In the genomic region with DNA sequence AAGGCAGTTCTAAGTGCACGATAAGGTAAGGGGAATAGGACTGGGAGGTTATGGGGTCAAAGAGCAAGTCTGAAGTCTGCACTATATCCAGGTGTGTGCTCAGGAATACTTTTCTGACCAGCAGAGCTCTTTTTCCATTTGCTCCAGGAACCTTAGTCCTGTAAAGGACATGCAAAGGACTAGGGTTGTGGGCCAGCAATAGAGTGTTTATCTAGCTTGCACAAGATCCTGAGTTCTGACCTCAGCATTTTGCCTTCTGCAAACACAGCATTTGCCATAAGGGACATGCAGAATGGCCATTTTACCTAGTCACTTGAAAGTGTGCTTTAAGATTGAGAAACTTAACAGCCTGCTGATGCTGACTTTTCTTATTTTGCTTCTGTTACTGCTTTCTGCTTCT, we compare ENCODE assay signal across 22 mouse cellular contexts. TPM values are rescaled to one million over a fixed set of nuclear protein-coding genes. Genes with fewer than 3 reads are reported as not detected.
DNase-seq lines count a peak whose midpoint lies in the region; ATAC-seq and TF ChIP-seq lines count a peak whose summit lies in the region.
"Had no signal": no experiment of that assay in that cellular context is flagged by ENCODE, and none has a peak within 500 bp of the region (broad histone marks: within the 10 kb centered on the region; RNA-seq: fewer than 3 reads in every experiment).

No protein-coding gene starts in this region.

- H3K4me1 ChIP-seq in heart, embryonic 10.5 days = no peaks in the 10 kb centered on the region
- H3K4me1 ChIP-seq in liver, embryonic 13.5 days (replicated peaks) = peaks cover 14% of the 10 kb centered on the region
- no peaks in the 10 kb centered on the region for H3K4me1 ChIP-seq in lung, adult 2 months (ENCODE audit: control insufficient read depth, insufficient read depth, low read length)
- no peaks in the 10 kb centered on the region for H3K4me1 ChIP-seq in hindbrain, embryonic 11.5 days (replicated peaks; ENCODE audit: control insufficient read depth, insufficient read depth, low read length)
- H3K4me1 ChIP-seq in hindbrain, postnatal 0 days (ENCODE audit: insufficient read depth, low read length) = no peaks in the 10 kb centered on the region
- H3K4me1 ChIP-seq: heart, embryonic 15.5 days; hindbrain, embryonic 15.5 days; limb, embryonic 12.5 days; midbrain, embryonic 15.5 days; neural tube, embryonic 12.5 days had no signal

- intact Hi-C loops in heart, postnatal 10 days (cut with DNase I) = loop anchor here (10.0 kb wide), 2 partner anchors 200 to 450 kb away; a partner anchor contains a TSS

- peak; percentile 14 for DNase-seq in heart, embryonic 10.5 days (ENCODE audit: low spot score)
- no peak for DNase-seq in heart, postnatal 10 days
- no peak for DNase-seq in liver, embryonic 13.5 days
- peak; percentile 34 for DNase-seq in lung, adult 2 months
- DNase-seq in lung, postnatal 36 days = peak; percentile 77
- no peak for DNase-seq in hindbrain, embryonic 11.5 days (ENCODE audit: low spot score)
- DNase-seq in hindbrain, postnatal 0 days (ENCODE audit: low spot score) = no peak
- DNase-seq: adrenal gland, postnatal 36 days; cerebellum, adult 11-12 months; cerebellum, postnatal 10 days; gastrocnemius, adult 2 months; heart, postnatal 4 days; kidney, adult 18-20 months; kidney, postnatal 10 days; right cerebral cortex, postnatal 14 days; spleen, adult 18-20 months had no signal

- peak; percentile 29 for ATAC-seq in liver, embryonic 13.5 days (ENCODE audit: low read depth)
- no peak for ATAC-seq in hindbrain, embryonic 11.5 days (ENCODE audit: low FRiP score)
- ATAC-seq in inflammation-experienced regulatory T-cells, adult 6 months = no peak
- no peak for ATAC-seq in hindbrain, postnatal 0 days
- ATAC-seq: midbrain, embryonic 15.5 days had no signal

- TF ChIP-seq CTCF in lung, adult 2 months (IDR thresholded peaks at IDR 0.05; ENCODE audit: insufficient read depth, low read length) = no peak
- TF ChIP-seq CTCF in hindbrain, postnatal 0 days (IDR thresholded peaks at IDR 0.05; ENCODE audit: low read depth) = no peak

- no peaks in the 10 kb centered on the region for H3K36me3 ChIP-seq in heart, embryonic 10.5 days
- H3K36me3 ChIP-seq in liver, embryonic 13.5 days = peaks cover 5% of the 10 kb centered on the region; the same call in 1 of the 2 replicates
- H3K36me3 ChIP-seq in hindbrain, embryonic 11.5 days (ENCODE audit: control insufficient read depth, insufficient read depth, low read length) = no peaks in the 10 kb centered on the region
- no peaks in the 10 kb centered on the region; the same call in 1 of the 2 replicates for H3K36me3 ChIP-seq in hindbrain, postnatal 0 days (ENCODE audit: insufficient read depth, low read length)
- H3K36me3 ChIP-seq: heart, embryonic 15.5 days; midbrain, embryonic 15.5 days had no signal

- H3K9me3 ChIP-seq in heart, embryonic 10.5 days = no peaks in the 10 kb centered on the region
- H3K9me3 ChIP-seq in liver, embryonic 13.5 days (replicated peaks) = no peaks in the 10 kb centered on the region
- H3K9me3 ChIP-seq in hindbrain, embryonic 11.5 days (ENCODE audit: control insufficient read depth, low read length) = no peaks in the 10 kb centered on the region
- H3K9me3 ChIP-seq in hindbrain, postnatal 0 days (ENCODE audit: low read length) = no peaks in the 10 kb centered on the region
- H3K9me3 ChIP-seq: heart, embryonic 15.5 days; hindbrain, embryonic 15.5 days; limb, embryonic 12.5 days; midbrain, embryonic 15.5 days; neural tube, embryonic 12.5 days had no signal

- no peaks in the 10 kb centered on the region for H3K27me3 ChIP-seq in heart, embryonic 10.5 days (ENCODE audit: insufficient read depth, poor library complexity, severe bottlenecking)
- H3K27me3 ChIP-seq in liver, embryonic 13.5 days = no peaks in the 10 kb centered on the region
- no peaks in the 10 kb centered on the region for H3K27me3 ChIP-seq in hindbrain, embryonic 11.5 days (ENCODE audit: control insufficient read depth, insufficient read depth, low read length)
- H3K27me3 ChIP-seq in hindbrain, postnatal 0 days (ENCODE audit: insufficient read depth, low read length) = no peaks in the 10 kb centered on the region
- H3K27me3 ChIP-seq: heart, embryonic 15.5 days; hindbrain, embryonic 15.5 days; limb, embryonic 12.5 days; midbrain, embryonic 15.5 days; neural tube, embryonic 12.5 days had no signal

- no peak for TF ChIP-seq POLR2A in lung, adult 2 months (IDR thresholded peaks at IDR 0.05; ENCODE audit: borderline replicate concordance, extremely low read depth, low read depth, low read length)

- 86% methylated on average over 1 of the region's 1 CpGs for WGBS in heart, embryonic 10.5 days
- WGBS in liver, embryonic 13.5 days (ENCODE audit: insufficient replicate concordance) = 74% methylated on average over 1 of the region's 1 CpGs
- 71% methylated on average over 1 of the region's 1 CpGs for WGBS in lung, adult 2 months
- 94% methylated on average over 1 of the region's 1 CpGs for WGBS in hindbrain, embryonic 11.5 days
- 86% methylated on average over 1 of the region's 1 CpGs for WGBS in hindbrain, postnatal 0 days

- H3K4me3 ChIP-seq in heart, embryonic 10.5 days = no peak overlapping the region
- no peak overlapping the region for H3K4me3 ChIP-seq in liver, embryonic 13.5 days (replicated peaks)
- H3K4me3 ChIP-seq in lung, adult 2 months (replicated peaks; ENCODE audit: extremely low read depth, low read depth, low read length) = no peak overlapping the region
- no peak overlapping the region for H3K4me3 ChIP-seq in hindbrain, embryonic 11.5 days (ENCODE audit: low read depth, low read length)
- no peak overlapping the region for H3K4me3 ChIP-seq in hindbrain, postnatal 0 days (ENCODE audit: low read length)
- H3K4me3 ChIP-seq: gastrocnemius, adult 2 months; heart, embryonic 15.5 days; hindbrain, embryonic 15.5 days; limb, embryonic 12.5 days; midbrain, embryonic 15.5 days; neural tube, embryonic 12.5 days had no signal

- no peak overlapping the region for H3K27ac ChIP-seq in heart, embryonic 10.5 days
- no peak overlapping the region; the same call in 1 of the 2 replicates for H3K27ac ChIP-seq in liver, embryonic 13.5 days
- no peak overlapping the region for H3K27ac ChIP-seq in hindbrain, embryonic 11.5 days (ENCODE audit: low read depth, low read length)
- no peak overlapping the region for H3K27ac ChIP-seq in hindbrain, postnatal 0 days
- H3K27ac ChIP-seq: gastrocnemius, adult 2 months; heart, embryonic 15.5 days; hindbrain, embryonic 15.5 days; limb, embryonic 12.5 days; midbrain, embryonic 15.5 days; neural tube, embryonic 12.5 days had no signal

- H3K4me2 ChIP-seq in liver, embryonic 13.5 days = no peak overlapping the region
- H3K4me2 ChIP-seq in hindbrain, embryonic 11.5 days (replicated peaks; ENCODE audit: low read depth, low read length) = no peak overlapping the region
- no peak overlapping the region for H3K4me2 ChIP-seq in hindbrain, postnatal 0 days (ENCODE audit: low read depth, low read length)
- H3K4me2 ChIP-seq: heart, embryonic 15.5 days; hindbrain, embryonic 15.5 days; limb, embryonic 12.5 days; midbrain, embryonic 15.5 days; neural tube, embryonic 12.5 days had no signal

- no peak overlapping the region for H3K9ac ChIP-seq in liver, embryonic 13.5 days
- H3K9ac ChIP-seq in hindbrain, embryonic 11.5 days (ENCODE audit: low read depth, low read length) = no peak overlapping the region
- no peak overlapping the region for H3K9ac ChIP-seq in hindbrain, postnatal 0 days (replicated peaks; ENCODE audit: low read length)
- H3K9ac ChIP-seq: heart, embryonic 15.5 days; hindbrain, embryonic 15.5 days; limb, embryonic 12.5 days; midbrain, embryonic 15.5 days; neural tube, embryonic 12.5 days had no signal

RNA-seq across cellular contexts. Expression of a gene that starts 58.7 kb away (rescaled TPM):
- 5.3 and 5.6 TPM in 2 replicates for polyA plus RNA-seq in heart, embryonic 10.5 days (2016; fragmentation: Nextera tagmentation; extraction: Ambion mirVana)
- 10 to 100 TPM; 29.4 to 30.9 TPM for total RNA-seq in heart, postnatal 10 days (2021)
- 1.5 and 2.1 TPM in 2 replicates for polyA plus RNA-seq in liver, embryonic 13.5 days (2015; fragmentation: Nextera tagmentation; extraction: Ambion mirVana)
- polyA plus RNA-seq in lung, adult 2 months (2012; rRNA removed) = 12.1 and 16.4 TPM in 2 replicates
- polyA plus RNA-seq in hindbrain, embryonic 11.5 days (2014; fragmentation: Nextera tagmentation; extraction: Ambion mirVana) = 9.3 and 9.9 TPM in 2 replicates
- 1 to 10 TPM; 5.1 to 7.9 (median 7.2) TPM for polyA plus RNA-seq in inflammation-experienced regulatory T-cells, adult 6 months (2017; shearing (Covaris generic))
- total RNA-seq in hindbrain, postnatal 0 days (2014; rRNA removed) = 76.4 and 78.4 TPM in 2 replicates
- polyA plus RNA-seq in hindbrain, postnatal 0 days (2015; fragmentation: Nextera tagmentation; extraction: Ambion mirVana) = 11.2 and 12.6 TPM in 2 replicates

RNA-seq across cellular contexts. Expression of a gene that starts 58.8 kb away (rescaled TPM):
- polyA plus RNA-seq in heart, embryonic 10.5 days (2016; fragmentation: Nextera tagmentation; extraction: Ambion mirVana) = 36.8 and 56.0 TPM in 2 replicates
- total RNA-seq in heart, postnatal 10 days (2021) = 10 to 100 TPM; 74.6 to 86.1 TPM
- 10.2 and 11.3 TPM in 2 replicates for polyA plus RNA-seq in liver, embryonic 13.5 days (2015; fragmentation: Nextera tagmentation; extraction: Ambion mirVana)
- 51.6 and 55.9 TPM in 2 replicates for polyA plus RNA-seq in lung, adult 2 months (2012; rRNA removed)
- 66.8 and 70.6 TPM in 2 replicates for polyA plus RNA-seq in hindbrain, embryonic 11.5 days (2014; fragmentation: Nextera tagmentation; extraction: Ambion mirVana)
- 10 to 100 TPM; 10.6 to 21.0 (median 15.2) TPM for polyA plus RNA-seq in inflammation-experienced regulatory T-cells, adult 6 months (2017; shearing (Covaris generic))
- total RNA-seq in hindbrain, postnatal 0 days (2014; rRNA removed) = 131 and 188 TPM in 2 replicates
- polyA plus RNA-seq in hindbrain, postnatal 0 days (2015; fragmentation: Nextera tagmentation; extraction: Ambion mirVana) = 57.2 and 57.6 TPM in 2 replicates

Comparison
In these comparisons a context has a peak if more than half of its experiments do, and no peak if none do; other contexts are left out.
1. DNase-seq: peak in heart, embryonic 10.5 days (single experiment), lung, adult 2 months (single experiment) and lung, postnatal 36 days (single experiment); none in heart, postnatal 10 days (0 of 2), liver, embryonic 13.5 days (single experiment), hindbrain, embryonic 11.5 days (single experiment) and hindbrain, postnatal 0 days (single experiment).